Mouse (Mus musculus): ENCODE results near the gene Fam183b. TPM values are rescaled to one million over a fixed set of nuclear protein-coding genes. Genes with fewer than 3 reads are reported as not detected.
"Not testable (repeated sequence)": the region's sequence is repeated elsewhere in the genome, so short reads cannot be mapped to it uniquely, and the experiment has no call there.

Gene Fam183b
- total RNA-seq (2022), result not detected

DNA sequence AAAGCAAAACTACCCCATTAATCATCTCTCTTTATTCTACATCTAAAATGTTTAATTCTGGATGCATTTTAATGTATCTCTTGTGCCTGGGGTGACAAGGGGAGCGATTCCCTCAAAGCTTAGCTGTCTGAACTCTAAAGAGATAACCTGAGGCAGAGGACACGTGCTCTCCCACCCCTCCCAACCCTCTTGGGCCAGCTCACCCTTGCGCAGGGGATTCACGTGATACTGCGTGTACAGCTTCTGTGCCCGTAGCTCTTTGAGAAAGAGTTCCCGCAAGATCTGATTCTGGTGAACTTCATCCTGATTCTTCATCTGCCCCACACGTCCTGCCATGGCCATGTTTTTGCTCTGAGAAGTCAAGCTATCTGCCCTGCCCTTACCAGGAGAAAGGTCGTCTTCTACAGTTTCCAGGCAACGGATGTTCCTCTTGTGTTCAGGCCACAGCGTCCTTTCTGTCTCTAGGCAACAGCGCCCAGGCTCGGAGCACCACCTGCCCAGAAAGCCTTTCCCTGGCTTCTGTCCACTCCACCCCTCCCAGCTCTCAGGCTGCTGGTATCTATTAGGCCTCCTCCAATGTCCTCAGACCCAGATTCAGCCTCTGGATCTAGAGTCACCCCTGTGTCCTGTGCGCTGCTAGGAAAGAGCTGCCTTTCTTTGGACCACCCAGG is at the start of gene Fam183b:
TSS of gene Fam183b (minus strand) at position 403 of the 671 bp plus-strand sequence.
- no peak for DNase-seq (ENCODE audit: low spot score in 2 of 2)

DNA sequence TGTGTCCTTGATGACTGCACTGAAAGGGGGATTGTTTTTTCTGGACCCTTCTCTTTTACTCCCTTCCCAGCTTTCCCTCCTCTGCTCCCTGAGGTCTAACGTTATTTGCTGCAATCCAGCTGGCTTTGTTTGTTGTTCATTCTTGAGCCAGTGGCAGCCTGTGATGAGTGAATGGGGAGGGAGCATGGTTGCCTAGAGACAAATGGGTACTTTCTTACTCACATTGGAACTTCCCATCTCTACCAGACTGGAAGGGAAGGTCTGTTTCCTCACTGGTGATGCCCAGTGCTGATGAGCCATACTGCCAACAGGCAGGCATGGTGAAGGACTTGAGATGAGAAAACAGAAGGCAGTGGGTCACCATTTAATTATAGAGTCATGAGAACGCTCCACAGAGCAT is 48.0 kb upstream of the Fam183b start:
- DNase-seq (ENCODE audit: low spot score in 2 of 2), result no peak

DNA sequence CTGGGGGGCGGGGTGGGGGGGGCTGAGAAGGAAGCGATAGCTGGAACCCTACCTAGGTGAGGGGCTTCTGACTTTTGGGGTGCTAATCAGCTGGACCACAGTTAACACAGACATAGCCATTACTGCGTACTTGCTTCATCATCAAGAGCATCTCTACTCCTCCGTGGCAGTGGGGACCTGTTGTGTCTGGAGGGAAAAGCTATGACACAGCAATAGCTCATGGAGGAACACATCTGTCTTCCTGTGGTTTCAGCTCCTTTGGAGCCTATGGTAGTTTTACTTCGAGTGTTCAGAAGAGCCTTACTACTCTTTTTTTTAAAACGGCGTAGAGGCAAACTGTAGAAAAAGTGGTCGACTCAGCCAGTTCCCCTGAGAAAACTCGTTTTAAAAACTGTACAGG is 45.9 kb upstream of the Fam183b start:
- no peak for DNase-seq (ENCODE audit: low spot score in 2 of 2)

GRCm38 (mm10) chr11:58846919-58847461 is 45.2 kb upstream of the Fam183b start, which contains the start of gene Gm12258:
TSS of gene Gm12258 (plus strand) at chr11:58847158.
- peak; percentile 70 to 76 for DNase-seq (ENCODE audit: low spot score in 2 of 2)

- DNase-seq (ENCODE audit: low spot score in 2 of 2), result not testable (repeated sequence)
These were observed 37.2 kb upstream of the Fam183b start, which contains the start of gene Olfr311 for GRCm38 (mm10) chr11:58838951-58839350. TSS of gene Olfr311 (plus strand) at chr11:58839251.

GRCm38 (mm10) chr11:58832541-58832940 is 30.8 kb upstream of the Fam183b start:
- not testable (repeated sequence) for DNase-seq (ENCODE audit: low spot score in 2 of 2)

DNA sequence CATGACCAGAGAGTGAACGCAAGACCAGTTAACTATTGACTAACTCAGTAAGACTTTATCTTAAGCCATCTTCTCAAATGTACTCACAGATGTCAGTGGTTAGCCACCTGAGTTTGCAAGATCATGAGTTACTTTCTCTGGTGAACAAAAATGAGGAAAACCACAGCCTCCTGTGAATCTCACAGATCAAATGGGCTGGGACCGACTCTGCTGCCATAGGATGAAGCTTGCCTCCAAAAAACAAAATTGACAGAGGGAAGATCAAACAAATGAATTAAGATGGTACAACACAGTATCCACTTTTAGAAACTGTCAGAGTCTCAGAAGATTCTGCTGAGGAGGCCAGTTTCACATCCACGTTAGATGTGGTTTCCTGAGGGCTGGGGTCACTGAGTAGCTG is 28.0 kb upstream of the Fam183b start:
- no peak for DNase-seq (ENCODE audit: low spot score in 2 of 2)

DNA sequence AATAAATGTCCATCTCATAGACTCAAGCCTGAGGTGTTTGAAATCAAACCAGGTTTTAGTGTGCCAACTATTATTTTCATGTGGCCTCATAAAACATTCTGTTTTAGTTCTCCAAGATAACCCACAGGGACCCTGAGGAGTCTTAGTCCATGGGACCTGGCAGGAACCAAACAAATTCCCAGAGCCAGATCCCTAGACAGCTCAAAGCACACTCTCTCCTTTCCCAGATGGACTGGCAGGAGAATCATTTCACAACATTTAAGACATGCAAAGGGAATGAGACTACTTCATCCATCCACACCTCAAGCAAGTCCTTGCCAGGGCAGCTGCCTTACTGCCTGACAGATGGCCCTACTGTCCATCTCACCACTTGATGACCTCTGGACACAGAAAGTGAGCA is 27.2 kb upstream of the Fam183b start, which contains the start of gene Olfr312:
TSS of gene Olfr312 (plus strand) at position 301 of the 400 bp plus-strand sequence.
- not testable (repeated sequence) for DNase-seq (ENCODE audit: low spot score in 2 of 2)

DNA sequence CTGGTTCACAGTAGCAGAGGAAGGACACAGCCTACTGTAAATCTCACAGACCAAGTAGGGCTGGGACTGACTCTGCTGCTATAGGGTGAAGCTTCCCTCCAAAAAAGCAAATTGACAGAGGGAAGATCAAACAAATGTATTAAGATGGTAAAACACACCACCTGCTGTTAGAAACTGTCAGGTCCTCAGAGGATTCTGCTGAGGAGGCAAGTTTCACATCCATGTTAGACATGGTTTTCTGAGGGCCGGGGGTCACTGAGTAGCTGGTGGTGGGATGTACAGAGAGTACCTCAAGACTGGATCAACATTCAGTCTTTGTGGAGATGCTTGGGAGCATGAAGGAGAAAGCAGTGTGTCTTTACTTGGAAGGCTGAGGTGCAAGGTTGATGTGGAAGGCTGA is 13.9 kb upstream of the Fam183b start:
- no peak for DNase-seq (ENCODE audit: low spot score in 2 of 2)

DNA sequence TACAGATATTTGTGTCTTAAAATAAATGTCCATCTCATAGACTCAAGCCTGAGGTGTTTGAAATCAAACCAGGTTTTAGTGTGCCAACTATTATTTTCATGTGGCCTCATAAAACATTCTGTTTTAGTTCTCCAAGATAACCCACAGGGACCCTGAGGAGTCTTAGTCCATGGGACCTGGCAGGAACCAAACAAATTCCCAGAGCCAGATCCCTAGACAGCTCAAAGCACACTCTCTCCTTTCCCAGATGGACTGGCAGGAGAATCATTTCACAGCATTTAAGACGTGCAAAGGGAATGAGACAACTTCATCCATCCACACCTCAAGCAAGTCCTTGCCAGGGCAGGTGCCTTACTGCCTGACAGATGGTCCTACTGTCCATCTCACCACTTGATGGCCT is 12.9 kb upstream of the Fam183b start, which contains the start of gene Olfr313:
TSS of gene Olfr313 (plus strand) at position 301 of the 400 bp plus-strand sequence.
- DNase-seq (ENCODE audit: low spot score in 2 of 2), result not testable (repeated sequence)

- no peak for DNase-seq (ENCODE audit: low spot score in 2 of 2)
These were observed 10.2 kb upstream of the Fam183b start for GRCm38 (mm10) chr11:58812001-58812400.

DNA sequence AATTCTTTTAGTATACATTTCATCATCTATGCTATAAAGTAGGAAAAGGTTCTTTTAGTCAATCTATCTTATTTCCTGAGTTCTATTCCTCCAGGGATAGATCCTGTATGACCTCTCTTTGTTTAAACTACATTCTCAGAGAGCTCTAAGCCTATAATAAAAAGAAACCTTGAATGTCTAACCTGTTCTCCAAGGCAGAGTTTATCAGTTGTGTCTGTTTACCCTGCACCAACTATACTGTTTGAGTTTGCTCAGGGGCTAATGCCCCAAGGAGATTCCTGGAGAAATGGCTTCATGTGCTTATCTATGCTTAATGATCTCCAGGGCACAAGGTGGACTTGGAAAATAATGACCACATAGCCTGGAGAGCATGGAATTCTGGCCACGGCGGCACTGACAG is 2.6 kb upstream of the Fam183b start:
- DNase-seq (ENCODE audit: low spot score in 2 of 2), result no peak

DNA sequence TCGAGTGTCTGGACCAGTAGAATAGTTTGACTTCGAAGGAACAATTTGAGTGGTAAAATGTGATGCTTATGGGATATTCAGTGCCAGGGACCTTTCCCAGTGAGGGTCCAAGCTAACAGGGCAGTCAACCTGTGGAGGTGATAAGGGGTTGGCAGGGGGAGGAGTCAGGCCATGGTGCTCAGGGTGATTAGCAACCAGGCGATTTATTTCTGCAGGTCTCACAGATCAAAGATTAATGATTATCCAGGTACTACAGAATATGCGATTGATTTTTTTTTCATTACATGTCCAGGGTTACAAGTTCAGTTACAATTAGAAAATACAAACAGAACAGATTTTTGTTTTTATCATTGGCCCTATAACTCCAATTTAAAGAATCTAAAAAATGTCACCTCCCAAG is 2.1 kb upstream of the Fam183b start:
- no peak for DNase-seq (ENCODE audit: low spot score in 2 of 2)

DNA sequence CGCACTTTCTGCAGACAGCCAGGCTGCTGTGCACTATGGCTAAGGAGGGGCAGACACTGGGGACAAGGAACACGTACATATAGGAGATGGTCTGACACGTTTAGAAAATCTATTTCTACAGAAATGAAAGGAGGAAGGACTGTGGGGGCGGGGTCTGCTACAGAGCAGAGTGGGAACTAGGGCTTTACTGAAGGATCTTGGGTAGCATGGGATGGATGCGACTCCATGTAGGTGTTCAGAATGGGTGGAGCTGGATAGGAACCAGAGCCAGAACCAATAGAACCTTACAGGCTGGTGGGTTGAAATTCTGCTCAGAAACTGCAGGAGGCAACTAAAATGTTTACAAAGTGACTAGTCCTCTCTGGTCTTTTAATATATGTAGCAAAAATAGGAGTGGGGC is 2.0 kb downstream of the Fam183b start:
- no peak for DNase-seq (ENCODE audit: low spot score in 2 of 2)

- DNase-seq (ENCODE audit: low spot score in 2 of 2), result no peak
These were observed 4.9 kb downstream of the Fam183b start for GRCm38 (mm10) chr11:58796850-58797249.

DNA sequence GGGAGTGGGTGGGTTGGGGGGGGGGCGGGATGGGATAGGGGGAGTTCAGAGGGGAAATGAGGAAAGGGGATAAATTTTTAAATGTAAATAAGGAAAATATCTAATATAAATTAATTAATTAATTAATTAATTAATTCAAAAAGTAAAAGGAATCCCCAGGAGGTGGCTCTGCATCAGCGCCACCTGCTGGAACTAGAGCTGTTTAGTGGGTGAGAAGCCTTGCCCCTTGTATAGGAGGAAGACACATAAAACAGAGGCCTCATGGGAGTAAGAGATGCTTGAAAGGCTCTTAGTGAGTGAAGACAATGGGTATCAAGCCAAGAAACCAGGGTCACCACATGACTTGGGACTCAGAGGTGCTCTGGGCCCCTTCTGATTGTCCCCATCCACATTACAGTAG is 5.9 kb downstream of the Fam183b start:
- no peak for DNase-seq (ENCODE audit: low spot score in 2 of 2)

- no peak for DNase-seq (ENCODE audit: low spot score in 2 of 2)
These were observed 11.1 kb downstream of the Fam183b start for GRCm38 (mm10) chr11:58790646-58791045.

GRCm38 (mm10) chr11:58790053-58790452 is 11.7 kb downstream of the Fam183b start:
- DNase-seq (ENCODE audit: low spot score in 2 of 2), result no peak

GRCm38 (mm10) chr11:58789532-58789931 is 12.2 kb downstream of the Fam183b start:
- no peak for DNase-seq (ENCODE audit: low spot score in 2 of 2)

DNA sequence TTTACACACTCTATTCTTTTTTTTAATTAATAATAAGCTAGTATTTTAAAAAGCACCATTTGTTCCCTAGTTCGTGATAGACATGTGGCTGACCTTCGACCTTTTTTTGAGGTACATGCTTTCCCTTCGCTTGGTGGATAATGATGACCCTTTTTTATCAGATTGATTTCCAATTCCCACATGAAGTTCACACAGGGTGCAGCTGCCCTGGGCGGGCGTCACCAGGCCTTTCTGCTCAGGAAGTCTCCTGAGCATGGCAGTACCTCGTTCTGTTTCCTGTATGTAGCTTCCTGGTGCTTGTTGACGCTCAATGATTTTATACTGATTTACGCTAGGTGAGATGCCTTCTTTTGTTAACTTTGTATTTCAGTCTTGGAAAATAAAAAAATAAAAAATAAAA is 13.4 kb downstream of the Fam183b start:
- no peak for DNase-seq (ENCODE audit: low spot score in 2 of 2)

DNA sequence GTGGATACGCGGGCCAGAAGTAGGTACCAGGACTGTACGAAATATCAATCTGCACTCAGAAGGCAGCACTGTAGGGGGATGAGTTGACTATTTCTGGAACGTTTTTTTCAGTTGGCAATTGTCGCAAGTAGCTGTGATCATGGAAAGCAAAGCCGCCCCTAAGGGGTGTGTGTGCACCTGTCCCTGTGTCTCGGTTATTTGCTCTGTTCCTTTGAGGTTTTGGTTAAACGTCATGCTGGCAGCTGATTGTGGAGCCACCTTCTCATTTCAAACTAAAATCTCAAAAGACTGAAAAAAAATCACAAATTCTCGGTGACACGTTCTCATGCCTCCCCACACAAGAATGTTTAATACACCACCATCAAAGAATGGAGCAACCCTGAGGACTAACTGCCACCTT is 14.1 kb downstream of the Fam183b start:
- no peak for DNase-seq (ENCODE audit: low spot score in 2 of 2)

DNA sequence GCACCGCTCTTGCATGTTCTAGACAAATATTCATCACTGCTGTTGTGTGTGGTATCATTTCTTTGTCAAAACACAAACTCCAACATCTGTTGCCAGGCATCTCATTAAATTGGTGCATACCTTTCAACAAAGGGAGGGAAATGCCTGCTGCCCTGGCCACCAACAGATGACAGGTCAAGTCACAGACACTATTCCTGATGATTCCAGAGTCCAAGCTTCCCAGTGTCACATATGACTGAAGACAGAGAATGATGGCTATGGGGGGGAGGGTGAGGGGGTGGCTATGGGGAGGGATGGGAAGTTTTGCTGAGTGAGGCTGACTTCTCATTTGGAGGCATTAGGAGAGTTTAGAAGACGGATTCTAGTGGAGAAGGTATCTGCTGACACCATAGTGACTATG is 17.6 kb downstream of the Fam183b start:
- no peak for DNase-seq (ENCODE audit: low spot score in 2 of 2)

GRCm38 (mm10) chr11:58782480-58783089 is 19.2 kb downstream of the Fam183b start, which contains the start of gene Olfr314:
TSS of gene Olfr314 (plus strand) at chr11:58782952.
- DNase-seq (ENCODE audit: low spot score in 2 of 2), result no peak

Data from gastrocnemius, adult 8-10 months (tissue).